Mouse (Mus musculus): Measurements from ENCODE around the gene Slc25a44. TPM values are rescaled to one million over a fixed set of nuclear protein-coding genes. Genes with fewer than 3 reads are reported as not detected.
A peak's percentile ranks its signal among the peaks of the same experiment; 100 is the strongest.
"Not testable (repeated sequence)": the region's sequence is repeated elsewhere in the genome, so short reads cannot be mapped to it uniquely, and the experiment has no call there.

The Slc25a44 gene
- total RNA-seq, 2 experiments from 2014 or later, result 77.0 to 78.9 TPM

- DNase-seq (ENCODE audit: low spot score in 2 of 2), result not testable (repeated sequence)
Observed at GRCm38 (mm10) chr3:88372643-88373042, 52.3 kb downstream of the Slc25a44 start, which contains the start of gene Bglap3. Gene Bglap3 (minus strand): TSS chr3:88372743.

- DNase-seq (ENCODE audit: low spot score in 2 of 2), result not testable (repeated sequence)
Observed at GRCm38 (mm10) chr3:88368511-88368910, 56.4 kb downstream of the Slc25a44 start.

- not testable (repeated sequence) for DNase-seq (ENCODE audit: low spot score in 2 of 2)
Observed at GRCm38 (mm10) chr3:88367517-88367916, 57.4 kb downstream of the Slc25a44 start.

- peak; percentile 59 to 78 for DNase-seq (ENCODE audit: low spot score in 2 of 2)
Observed at GRCm38 (mm10) chr3:88366830-88367428, 58.0 kb downstream of the Slc25a44 start.

GRCm38 (mm10) chr3:88365705-88366361 lies 59.1 kb downstream of the Slc25a44 start:
- peak; percentile 40 to 57 for DNase-seq (ENCODE audit: low spot score in 2 of 2)

- no peak for DNase-seq (ENCODE audit: low spot score in 2 of 2)
Observed at GRCm38 (mm10) chr3:88364337-88364736, 60.6 kb downstream of the Slc25a44 start, which contains the start of gene Paqr6. Gene Paqr6 (plus strand): TSS chr3:88364584.

- no peak for DNase-seq (ENCODE audit: low spot score in 2 of 2)
Observed at GRCm38 (mm10) chr3:88363700-88364099, 61.2 kb downstream of the Slc25a44 start.

GRCm38 (mm10) chr3:88361612-88362313 lies 63.2 kb downstream of the Slc25a44 start:
- DNase-seq (ENCODE audit: low spot score in 2 of 2), result no peak

GRCm38 (mm10) chr3:88361096-88361495 lies 63.8 kb downstream of the Slc25a44 start:
- DNase-seq (ENCODE audit: low spot score in 2 of 2), result no peak

Small RNA genes lying within 50 kb of the gene (microRNA-seq; reads per million reads assigned to microRNA genes)
- gene Mir7011, result 0.63 to 1.7 reads per million in 2 experiments

Other genes starting within 250 kb of the Slc25a44 start
- not detected for gene Rhbg, start 170.4 kb downstream of the Slc25a44 start, total RNA-seq (2021)
- under 1 TPM; 0.37 to 0.42 TPM for gene Gm38392, start 137.9 kb downstream of the Slc25a44 start, total RNA-seq (2021)
- gene Tsacc, start 128.1 kb downstream of the Slc25a44 start, total RNA-seq (2021), result 1 to 10 TPM; 2.9 to 4.6 TPM
- 100 to 1,000 TPM; 188 to 189 TPM for gene Cct3, start 128.0 kb downstream of the Slc25a44 start, total RNA-seq (2021)
- gene Glmp, start 100.1 kb downstream of the Slc25a44 start, total RNA-seq (2021), result 10 to 100 TPM; 85.6 to 87.3 TPM
- gene Tmem79, start 89.0 kb downstream of the Slc25a44 start, total RNA-seq (2021), result 1 to 10 TPM in 1 of 2 experiments, under 1 TPM in 1; 0.96 to 2.4 TPM
- 10 to 100 TPM; 80.1 to 81.7 TPM for gene Smg5, start 88.9 kb downstream of the Slc25a44 start, total RNA-seq (2021)
- gene Paqr6, start 60.6 kb downstream of the Slc25a44 start, total RNA-seq (2021), result 10 to 100 TPM in 1 of 2 experiments, 1 to 10 TPM in 1; 8.6 to 11.0 TPM
- gene Bglap3, start 52.4 kb downstream of the Slc25a44 start, total RNA-seq (2021), result 1 to 10 TPM; 1.7 to 1.9 TPM
- 1 to 10 TPM in 1 of 2 experiments, not detected in 1; 2.0 TPM for gene Bglap2, start 46.4 kb downstream of the Slc25a44 start, total RNA-seq (2021)
- not detected for gene Bglap, start 40.7 kb downstream of the Slc25a44 start, total RNA-seq (2021)
- 1 to 10 TPM; 5.2 to 6.2 TPM for gene Pmf1, start 14.8 kb downstream of the Slc25a44 start, total RNA-seq (2021)
- gene Sema4a, start 36.0 kb upstream of the Slc25a44 start, total RNA-seq (2021), result 10 to 100 TPM; 70.4 to 76.5 TPM
- 10 to 100 TPM; 61.3 to 67.9 TPM for gene Lmna, start 84.8 kb upstream of the Slc25a44 start, total RNA-seq (2021)
- 1 to 10 TPM; 2.7 to 3.1 TPM for gene Mex3a, start 107.3 kb upstream of the Slc25a44 start, total RNA-seq (2021)
- not detected for gene Rab25, start 123.2 kb upstream of the Slc25a44 start, total RNA-seq (2021)
- gene Lamtor2, start 127.9 kb upstream of the Slc25a44 start, total RNA-seq (2021), result 100 to 1,000 TPM; 104 to 115 TPM
- 100 to 1,000 TPM; 143 to 147 TPM for gene Ubqln4, start 128.6 kb upstream of the Slc25a44 start, total RNA-seq (2021)
- gene Ssr2, start 150.7 kb upstream of the Slc25a44 start, total RNA-seq (2021), result 10 to 100 TPM; 87.6 to 89.5 TPM
- 100 to 1,000 TPM; 219 to 239 TPM for gene Arhgef2, start 180.8 kb upstream of the Slc25a44 start, total RNA-seq (2021)
- gene Rxfp4, start 228.0 kb upstream of the Slc25a44 start, total RNA-seq (2021), result not detected

Measured in left cerebral cortex, adult 18-20 months (tissue).